Mouse (Mus musculus) embryonic fibroblast, embryonic 13.5 days (primary cell): ENCODE results near the gene Blm.

Source experiments
- CTCF ChIP-seq: IDR thresholded peaks from 2 replicates; pipeline ENCODE4 v1.5.1; 2011; ENCODE audit warnings: mild to moderate bottlenecking, control low read depth, low read length, moderate library complexity, borderline replicate concordance; ENCODE audit not compliant: insufficient read depth
- POLR2A ChIP-seq: IDR thresholded peaks from 2 replicates; pipeline ENCODE4 v1.6.1; 2011; ENCODE audit warnings: low read depth, mild to moderate bottlenecking, control low read depth, low read length, moderate library complexity

DNA sequence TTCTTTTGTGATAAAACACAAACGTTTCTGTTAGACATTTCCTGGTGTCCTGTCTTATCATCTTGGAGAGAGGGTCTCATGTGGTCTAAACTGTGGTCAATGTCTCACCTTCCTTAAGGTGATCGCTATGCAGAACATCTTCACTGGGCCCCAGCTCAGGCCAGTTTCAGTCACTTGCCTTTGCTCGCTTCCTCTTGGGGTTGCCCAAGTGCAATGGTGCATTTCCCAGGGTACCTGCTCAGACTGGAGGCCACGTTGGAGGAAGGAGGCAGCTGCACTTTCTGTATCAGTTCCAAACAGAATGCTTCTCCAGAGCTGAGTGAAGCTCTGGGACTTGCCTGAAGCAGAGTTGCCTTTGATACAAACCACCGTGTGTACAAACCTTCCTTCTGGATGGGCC lies 80.9 kb downstream of the Blm start:
- no peak for TF ChIP-seq CTCF
- no peak for TF ChIP-seq POLR2A
